Mouse (Mus musculus): ENCODE results near the gene Pfn3.
"Not testable (repeated sequence)": the region's sequence is repeated elsewhere in the genome, so short reads cannot be mapped to it uniquely, and the experiment has no call there.

Gene Pfn3

DNA sequence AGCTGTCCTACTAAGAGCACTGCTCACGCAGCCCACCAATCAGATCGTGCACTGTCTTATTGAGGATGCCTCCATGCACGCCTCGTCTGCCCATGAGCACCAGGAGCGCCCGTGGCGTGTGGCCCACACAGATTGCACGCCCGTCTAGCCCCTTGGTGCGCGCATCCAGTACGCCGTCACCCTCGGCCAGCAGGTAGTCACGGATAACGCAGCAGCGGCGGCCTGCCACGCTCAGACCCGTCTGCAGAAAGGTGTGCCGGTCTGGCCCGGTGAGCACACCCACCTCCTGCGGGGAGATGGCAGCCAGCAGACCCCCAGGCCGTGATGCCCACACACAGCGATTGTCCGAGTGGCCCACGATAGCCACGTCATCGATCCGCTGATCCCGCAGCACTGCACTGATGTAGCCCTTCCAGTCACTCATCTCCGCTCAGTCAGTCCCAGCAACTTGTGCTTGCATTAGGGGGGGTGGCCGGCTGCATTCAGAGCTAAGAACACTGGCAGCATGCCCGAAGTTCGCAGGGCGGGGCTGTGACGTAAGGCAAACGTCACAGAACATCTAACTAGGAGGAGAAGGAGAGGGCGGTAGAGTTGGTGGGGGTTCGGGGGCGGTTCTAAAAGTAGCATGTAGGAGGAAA is at the start of gene Pfn3:
TSS of gene Pfn3 (minus strand) at position 490 of the 638 bp plus-strand sequence.
- DNase-seq = peak; percentile 60

DNA sequence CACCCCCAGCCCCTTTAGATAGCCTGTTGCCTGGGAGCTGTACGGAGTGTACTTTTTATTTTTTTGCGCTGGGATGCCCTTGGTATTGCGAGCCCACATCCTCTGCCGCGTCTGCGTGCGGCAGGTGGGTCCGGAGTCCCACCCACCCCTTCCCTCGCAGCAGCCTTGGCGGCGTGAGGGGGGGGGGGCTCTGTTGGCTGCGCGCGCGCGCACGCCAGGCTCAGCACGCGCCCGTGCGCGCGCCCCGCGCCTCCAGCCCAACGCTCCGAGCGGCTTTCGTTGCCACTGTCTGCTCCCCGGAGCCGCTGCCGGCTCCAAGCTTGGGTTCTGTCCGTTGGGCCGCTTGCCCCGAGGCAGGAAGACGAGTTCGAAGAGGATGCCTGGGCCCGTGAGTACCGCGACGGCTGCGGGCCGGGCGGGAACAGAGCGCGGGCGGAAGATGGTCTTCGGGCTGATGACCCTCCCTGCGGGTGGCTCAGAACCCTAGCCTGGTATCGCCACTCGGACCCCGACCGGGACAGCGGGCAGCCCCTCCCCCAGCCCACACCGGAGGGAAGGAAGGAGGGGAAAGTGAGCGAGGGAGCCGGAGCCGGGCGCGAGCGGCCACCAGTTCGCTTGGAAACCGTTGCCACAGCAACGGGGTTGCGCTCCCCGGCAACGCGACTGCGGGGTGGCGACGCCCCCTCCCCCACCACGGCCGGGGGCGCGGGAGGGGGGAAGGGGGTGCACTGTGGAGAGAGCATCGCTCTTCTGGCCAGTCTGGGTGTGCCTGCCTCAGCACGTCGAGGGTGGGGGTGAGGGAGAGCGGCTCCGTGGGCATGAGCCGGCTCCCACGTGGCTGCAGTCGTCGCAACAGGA is 49.2 kb upstream of the Pfn3 start, which contains the start of gene Prr7:
TSS of gene Prr7 (plus strand) at position 241 of the 858 bp plus-strand sequence.
- peak; percentile 41 for DNase-seq

DNA sequence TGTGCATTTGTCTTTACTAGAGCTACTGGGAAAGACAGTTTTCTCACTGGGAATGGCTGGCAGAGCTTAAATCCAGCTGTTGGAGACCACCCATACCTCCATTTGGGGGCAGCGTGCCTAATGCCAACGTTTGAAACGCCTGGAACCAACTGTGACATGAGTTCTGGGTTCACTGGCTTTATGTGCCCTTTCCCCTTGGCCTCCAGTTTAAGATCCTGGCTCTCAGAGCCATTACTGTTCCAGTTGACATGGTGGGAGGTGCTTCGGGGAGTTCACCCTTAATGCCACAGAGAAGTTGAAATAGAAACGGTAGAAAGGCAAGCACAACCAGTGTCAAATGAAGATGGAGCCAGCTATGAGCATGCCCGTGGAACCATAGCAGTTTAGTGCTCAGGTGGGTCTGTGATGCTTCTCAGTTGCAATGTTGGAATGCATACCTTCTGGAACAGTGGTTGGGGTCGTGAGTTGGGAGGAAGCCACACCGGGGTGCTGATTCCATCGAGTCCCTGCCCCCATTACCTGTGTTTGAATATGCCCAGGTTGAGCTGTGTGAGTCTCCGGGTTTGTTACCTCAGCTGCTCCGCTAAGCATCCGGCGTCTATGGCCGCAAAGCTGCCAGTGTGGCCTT is 48.5 kb upstream of the Pfn3 start:
- no peak for DNase-seq

DNA sequence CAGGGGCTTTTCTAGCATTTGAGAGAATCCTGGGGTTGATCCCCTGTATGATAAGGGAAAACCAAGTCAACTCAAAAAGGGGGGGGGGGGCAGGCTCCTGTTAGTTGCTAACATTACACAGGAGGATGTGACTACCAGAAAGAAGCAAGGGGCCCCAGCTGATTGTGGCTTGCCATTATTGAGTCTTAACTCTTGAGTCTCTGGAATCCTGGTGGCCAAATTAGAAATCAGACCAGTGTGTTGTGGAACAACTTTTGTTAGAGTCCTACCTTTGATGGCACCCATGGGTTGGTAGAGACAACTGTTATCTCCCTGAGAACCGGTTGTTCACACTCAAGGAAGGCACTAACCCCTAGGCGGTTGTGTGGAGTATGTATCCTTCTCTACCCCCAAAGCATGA is 47.9 kb upstream of the Pfn3 start:
- DNase-seq = no peak

DNA sequence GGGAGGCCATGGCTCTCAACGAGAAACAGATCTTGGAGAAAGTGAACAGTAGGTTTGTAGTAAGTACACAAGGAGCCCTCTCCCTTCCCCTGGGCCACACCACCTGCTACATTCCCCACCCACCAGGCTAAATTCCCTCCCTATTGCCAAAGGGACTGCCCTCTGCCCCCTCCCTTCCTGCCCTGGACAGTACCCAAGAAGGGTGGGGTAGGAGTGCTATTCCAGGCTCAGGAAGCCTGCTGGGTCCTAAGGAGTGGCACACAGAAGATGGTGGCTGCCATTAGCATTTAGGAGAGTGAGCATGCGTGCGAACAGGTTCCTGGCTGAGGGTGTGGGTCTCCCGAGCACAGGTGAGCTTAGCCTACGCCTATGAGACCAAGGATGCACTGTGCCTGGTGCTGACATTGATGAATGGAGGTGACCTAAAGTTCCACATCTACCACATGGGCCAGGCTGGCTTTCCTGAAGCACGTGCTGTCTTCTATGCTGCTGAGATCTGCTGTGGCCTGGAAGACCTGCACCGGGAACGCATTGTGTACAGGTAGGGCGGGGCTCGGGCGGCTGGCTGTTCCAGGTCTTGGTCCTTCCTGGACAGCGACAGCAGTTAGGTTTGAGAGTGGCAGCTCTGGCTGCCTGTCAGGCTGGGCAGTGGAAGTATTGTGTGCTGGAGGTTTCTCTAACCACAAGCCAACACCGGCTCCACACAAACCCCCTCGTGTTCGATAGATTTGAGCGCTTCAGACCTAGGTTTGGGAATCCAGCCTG is 36.9 kb upstream of the Pfn3 start:
- no peak for DNase-seq

DNA sequence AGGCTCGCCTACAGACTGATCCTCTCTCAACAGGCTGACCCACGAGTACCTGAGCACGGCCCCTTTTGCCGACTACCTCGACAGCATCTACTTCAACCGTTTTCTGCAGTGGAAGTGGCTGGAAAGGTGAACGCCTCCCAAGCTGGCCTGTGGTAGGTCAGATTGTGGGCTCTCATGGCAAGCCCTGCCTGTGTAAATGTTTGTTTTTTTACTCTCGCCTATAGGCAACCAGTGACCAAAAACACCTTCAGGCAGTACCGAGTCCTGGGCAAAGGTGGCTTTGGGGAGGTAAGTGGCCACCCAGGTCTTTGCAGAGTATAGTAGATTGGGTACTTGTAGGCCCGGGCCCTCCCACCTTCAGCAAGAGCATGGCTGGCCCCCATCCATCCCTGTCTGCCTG is 36.3 kb upstream of the Pfn3 start:
- DNase-seq = no peak

DNA sequence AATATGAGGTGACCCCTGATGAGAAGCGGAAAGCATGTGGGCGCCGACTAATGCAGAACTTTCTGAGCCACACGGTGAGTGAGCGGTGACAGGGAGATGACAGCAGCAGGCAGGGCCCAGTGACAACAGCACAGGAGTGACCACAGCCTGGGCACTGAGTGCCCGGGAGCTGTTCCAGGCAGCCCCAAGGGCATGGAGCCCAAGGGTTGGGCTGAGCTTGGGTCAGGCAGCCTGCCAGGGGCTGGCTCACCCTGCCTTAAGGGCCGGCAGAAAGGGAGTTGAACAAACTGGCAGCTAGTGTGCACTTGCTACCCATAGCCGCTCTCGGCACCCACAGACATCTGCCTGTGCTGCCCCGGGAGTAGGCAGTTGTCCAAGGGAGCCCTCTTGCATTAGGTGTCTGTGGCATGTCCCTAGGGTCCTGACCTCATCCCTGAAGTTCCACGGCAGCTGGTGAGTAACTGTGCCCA is 35.5 kb upstream of the Pfn3 start:
- DNase-seq = no peak

DNA sequence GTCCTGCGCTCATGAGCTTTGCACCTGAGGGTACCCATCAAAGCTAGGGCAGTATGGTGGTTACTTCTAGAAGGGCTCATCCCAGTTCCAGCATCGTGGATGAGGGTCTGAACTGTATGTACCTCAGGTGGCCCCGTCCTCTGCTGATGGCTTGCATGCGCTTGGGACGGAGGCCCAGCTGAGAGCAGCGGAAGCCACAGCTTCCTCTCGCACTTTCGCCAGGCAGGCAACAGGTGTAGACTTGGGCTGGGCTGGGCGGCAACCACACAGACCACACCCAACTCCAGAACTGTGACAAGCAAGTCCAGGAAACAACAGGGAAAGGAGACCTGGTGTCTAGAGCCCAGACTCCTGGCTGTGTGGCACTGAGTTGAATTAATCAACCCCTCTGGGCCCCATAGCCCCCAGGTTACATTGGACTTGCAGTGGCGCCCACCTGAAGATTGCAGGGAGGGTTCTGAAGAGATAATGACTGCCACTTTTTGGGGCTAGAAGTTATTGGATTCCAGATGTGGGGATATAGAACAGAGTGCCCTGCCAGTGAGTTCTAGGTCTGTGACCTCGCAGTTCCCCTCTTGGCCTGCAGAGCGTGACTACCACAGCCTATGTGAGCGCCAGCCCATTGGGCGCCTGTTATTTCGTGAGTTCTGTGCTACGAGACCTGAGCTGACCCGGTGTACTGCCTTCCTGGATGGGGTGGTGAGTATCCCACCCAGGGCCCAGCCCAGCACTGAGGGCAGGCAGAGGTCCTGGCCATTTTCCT is 34.8 kb upstream of the Pfn3 start:
- DNase-seq = peak; percentile 35

DNA sequence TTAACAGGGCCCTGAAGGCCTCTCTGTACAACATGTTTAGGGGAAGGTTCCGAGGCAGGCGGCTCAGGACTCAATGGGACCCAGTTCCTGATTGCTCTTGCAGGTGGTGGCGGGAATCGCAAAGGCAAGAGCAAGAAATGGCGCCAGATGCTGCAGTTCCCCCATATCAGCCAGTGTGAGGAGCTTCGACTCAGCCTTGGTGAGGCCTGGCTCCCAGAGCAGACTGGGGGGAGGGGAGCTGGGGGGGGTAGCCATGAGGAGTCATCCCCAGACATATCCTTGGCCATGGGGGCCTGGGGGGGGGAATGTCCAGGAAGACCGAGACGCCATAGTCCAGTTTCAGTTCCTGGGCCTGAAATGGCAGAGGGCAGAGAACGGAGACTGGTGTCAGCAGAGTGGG is 34.2 kb upstream of the Pfn3 start:
- no peak for DNase-seq

DNA sequence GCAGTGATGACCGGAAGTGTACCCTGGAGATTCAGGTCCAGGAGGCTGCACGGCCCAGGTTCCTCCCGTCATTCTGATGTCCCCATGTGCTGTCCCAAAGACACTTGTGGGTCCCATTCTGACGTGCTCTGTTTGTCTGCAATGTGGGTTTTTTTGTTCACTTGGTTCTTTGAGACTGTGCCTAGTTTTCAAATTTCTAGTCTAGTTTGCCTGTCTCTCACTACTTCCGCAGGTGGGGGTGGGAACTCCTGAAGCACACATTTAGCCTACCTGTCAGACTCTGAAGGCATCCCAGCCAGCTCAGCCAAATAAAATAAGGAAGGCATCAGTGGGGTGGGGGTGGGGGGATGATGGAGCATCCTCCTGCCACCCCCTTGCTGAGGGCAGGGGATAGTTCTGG is 33.1 kb upstream of the Pfn3 start:
- DNase-seq = no peak

DNA sequence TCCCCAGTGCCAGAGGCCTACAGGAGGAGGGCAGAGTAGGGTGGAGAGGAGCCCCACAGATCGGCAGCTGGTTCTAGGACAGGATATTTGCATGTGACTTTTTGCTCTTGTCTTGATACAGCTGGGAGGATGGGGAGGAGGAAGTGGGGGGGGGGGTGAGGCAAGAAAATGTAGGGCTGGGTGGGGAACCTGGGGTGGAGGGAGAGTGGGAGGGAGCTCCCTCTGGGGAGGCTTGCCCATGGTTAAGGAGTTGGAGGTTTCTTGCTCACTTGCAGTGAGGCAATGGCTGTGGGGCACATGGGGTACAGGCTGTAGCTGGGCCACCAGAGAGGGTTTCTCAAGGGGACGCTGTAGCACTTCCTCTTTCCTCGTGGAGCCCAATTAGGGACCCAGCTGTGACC is 32.5 kb upstream of the Pfn3 start:
- peak; percentile 31 for DNase-seq

DNA sequence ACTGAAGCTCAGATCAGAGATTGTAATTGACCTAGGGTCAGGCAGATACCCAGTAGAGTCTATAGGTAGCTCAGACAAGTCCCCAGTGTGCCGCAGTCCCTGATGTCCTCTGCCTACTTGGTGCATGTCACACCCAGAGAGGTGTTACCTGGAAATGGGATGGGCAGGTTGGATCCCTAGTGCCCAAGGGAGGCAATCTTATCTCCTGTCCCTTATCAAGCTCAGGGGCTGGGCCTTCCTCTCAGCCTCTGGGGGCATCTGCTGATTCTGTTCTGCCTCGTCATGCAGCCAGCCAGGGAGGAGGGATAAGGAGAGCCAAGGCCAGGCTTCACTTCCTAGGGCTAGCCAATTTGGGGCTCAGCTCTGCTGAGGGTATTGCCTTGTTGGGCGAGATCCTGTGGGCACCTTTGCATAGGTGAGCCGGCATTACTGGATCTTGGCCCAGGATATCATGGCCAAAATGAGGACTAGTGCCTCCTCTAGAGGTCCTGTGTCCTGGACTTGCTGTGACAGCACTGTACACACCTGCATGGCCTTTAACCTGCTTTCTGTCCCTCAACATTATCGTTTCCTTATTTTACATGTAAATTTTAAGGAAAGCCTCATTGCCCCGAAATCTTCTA is 31.6 kb upstream of the Pfn3 start:
- peak; percentile 90 for DNase-seq

DNA sequence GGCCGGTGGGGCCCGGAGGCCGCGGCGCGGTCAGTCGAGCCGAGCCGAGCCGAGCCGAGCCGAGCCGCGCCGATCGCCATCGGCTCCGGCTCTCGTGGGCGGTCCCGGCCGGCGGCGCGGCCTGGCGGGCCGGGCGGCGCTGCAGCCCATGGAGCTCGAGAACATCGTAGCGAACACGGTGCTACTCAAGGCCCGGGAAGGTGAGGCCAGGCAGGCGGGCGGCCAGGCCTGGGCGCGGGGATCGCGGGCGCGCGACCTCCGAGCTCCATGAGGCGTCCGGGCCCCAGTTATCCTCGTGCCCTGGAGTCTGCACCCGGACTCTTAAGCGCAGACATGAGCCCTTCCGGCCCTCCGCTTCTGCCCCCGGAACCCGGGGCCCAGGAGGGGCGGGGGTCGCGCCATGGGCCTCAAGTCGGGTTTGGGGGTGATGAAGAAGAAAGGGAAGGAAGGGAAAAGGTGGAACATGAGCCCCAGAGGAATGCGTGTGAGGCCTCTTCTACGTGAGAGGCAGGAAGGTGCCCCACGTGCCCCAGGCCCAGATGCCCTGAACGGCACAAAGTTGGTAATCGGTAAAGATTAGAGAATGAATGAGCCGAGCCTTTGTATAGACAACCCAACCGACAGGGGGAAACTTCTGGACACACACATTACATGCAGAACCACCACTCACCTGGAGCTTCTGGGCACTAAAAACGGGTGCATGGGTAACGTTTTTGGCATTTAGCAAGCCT is 30.5 kb upstream of the Pfn3 start:
- DNase-seq = peak; percentile 30

DNA sequence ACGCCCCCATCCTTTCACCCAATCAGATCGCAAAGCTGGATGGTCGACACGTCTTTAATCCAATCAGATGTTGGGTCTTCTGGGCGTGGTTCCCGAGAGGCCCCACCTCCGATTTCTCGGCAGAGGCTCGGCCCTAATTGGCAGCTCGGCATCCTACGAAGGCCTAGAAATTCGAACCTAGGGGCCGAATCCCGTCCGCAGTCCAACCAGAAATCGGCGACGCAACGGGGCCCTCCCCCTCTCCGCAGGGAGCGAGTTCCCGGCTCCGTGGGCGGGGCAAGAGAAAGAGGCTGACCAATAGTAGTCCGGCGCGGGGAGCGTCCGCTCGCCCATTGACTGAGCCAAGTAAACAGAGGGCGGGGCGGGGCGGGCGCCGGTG is 29.9 kb upstream of the Pfn3 start, which contains the start of gene Grk6:
TSS of gene Grk6 (plus strand) at position 136 of the 379 bp plus-strand sequence.
- peak; percentile 100 for DNase-seq

DNA sequence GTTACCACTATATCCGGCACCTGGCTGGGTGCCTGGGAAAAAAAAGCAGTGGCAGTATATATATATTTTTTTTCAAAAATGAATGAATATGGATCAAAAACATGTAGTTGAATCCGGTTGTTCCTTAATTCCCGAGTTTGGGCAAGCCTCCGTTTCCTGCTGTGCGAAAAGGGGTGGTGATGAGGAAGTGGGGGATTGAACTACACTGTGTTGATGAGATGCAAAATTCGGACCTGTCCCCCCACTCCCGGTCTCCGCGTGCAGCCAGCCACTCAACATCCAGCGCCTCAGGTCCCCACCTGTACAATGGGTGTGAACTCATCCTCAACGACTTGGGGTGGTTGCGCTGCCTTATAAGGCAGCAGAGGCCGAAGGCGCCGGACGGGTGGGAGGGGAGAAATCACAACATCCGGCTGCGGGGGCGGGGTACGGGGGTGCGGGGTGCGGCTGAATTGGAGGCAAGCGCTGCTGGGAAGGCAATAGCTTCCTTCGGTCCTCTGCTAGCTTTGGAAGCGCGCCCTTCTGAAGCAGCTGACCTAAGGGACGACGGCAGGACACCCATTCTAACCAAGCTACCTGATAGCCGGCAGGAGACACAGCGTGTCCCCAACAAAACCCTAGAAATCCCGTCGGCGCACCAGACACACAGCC is 29.4 kb upstream of the Pfn3 start:
- DNase-seq = peak; percentile 87

DNA sequence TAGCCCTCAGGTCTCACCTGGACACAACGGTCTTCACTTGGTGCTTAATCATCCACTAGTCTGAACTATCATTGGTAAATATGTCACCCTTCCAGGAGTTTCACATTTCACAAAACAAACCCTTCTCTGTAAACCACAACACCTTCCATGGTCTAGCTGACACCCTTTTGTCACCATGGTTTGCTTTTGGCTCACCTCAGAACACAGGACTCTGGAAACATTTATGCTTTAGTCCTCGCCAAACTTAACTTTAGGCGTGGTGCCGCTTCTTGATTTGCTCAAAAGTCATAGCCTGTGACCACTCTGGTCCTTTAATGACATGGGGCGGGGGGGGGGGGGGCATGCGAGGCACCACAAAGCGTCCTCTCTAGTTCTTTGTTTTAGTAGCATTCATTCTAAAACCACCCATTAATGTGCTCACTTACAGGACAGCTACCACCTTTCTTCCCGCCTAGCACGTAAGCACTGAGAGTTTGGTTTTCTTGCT is 28.8 kb upstream of the Pfn3 start:
- no peak for DNase-seq

DNA sequence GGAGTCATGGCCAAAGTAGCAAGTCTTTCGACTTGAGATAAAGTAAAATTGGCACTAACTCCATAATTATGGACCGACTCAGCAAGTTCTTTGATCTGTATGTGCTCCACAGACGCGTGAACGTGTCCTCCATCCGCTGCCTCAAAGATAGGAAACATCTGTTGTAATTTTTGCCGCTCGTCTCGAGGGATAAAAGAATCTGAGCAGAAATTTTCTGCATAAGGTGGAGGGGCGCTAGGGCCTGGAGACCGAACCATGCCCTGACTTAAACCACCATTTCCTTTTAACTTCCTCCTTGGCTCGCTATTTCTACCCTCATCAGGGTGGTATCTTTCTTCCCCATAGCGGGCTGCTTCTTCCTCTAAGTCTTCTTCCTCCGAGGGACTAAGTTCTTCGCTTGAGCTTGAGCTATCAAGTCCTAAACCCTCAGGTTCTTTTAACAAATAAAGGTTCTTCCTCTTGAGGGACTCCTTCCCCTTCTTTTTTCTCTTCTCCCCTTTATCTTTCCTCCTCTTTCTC is 22.1 kb upstream of the Pfn3 start:
- DNase-seq = not testable (repeated sequence)

DNA sequence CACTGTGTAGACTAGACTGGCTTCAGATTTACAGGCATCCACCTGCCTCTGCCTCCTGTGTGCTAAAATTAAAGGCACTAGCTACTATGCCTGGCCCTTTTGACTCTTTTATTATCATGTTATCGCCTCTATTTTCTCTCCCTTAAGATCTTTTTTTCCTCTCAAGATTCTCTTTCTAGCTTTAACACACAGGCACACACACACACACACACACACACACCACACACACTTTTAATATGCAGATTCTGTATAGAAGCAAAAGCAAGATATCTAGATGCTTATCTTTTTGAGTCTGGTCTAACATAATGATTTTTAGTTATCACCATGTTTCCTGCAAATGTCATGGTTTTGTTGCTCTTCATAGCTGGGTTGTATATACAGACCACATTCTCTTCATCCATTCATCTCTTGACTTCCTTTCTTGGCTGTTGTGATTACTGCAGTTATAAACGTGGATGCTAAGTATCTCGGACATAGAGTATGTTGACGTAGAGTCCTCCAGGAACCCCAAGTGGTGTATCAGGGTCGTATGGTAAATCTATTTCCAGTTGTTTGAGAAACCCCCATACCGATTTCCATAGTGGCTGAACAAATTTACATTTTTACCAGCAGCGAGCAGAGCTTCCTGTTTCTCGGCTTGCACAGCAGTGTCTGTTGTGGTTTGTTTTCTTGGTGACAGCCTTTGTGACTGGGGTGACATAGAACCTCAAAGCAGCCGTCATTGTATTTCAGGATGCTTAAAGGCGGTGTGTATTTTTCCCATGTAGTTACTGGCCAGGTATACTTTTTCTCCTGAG is 17.1 kb upstream of the Pfn3 start:
- DNase-seq = no peak

DNA sequence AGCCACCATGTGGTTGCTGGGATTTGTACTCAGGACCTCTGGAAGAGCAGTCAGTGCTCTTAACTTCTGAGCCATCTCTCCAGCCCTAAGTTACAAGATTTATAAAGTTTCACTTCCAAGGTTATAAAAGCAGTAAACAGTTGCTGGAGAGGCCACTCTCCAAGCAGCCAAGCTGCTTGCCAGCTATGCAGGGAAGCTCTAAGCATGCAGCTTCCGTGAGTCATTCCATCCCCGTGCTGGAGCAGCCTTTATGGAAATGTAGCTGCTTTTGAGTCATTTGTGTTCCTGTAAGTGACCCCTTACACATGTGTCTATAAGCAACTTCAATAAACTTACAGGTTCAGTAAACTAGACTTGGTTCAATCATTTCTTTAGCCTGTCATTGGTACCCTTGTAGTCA is 15.5 kb upstream of the Pfn3 start:
- no peak for DNase-seq

Data from liver (tissue).